Mouse (Mus musculus) B cell, adult 62 days (primary cell): ENCODE results near the gene Wdr20rt. TPM values are rescaled to one million over a fixed set of nuclear protein-coding genes. Genes with fewer than 3 reads are reported as not detected.

Source experiments
- total RNA-seq: library from RNA; stranded (reverse); gene quantifications from 4 replicates; pipeline ENCODE4 v1.2.4, GENCODE M21; 2023

Wdr20rt gene
- not detected in 4 replicates for total RNA-seq

GRCm38 (mm10) chr12:65225467-65225945 is at the start of gene Wdr20rt:
Gene Wdr20rt, plus strand, starts transcription at chr12:65225517.

Other genes with a start within 250 kb of the Wdr20rt start
- 144 to 153 TPM (median 150 TPM) in 4 replicates for gene Prpf39, start 189.2 kb upstream of the Wdr20rt start, total RNA-seq
- 73.2 to 84.5 TPM (median 81.5 TPM) in 4 replicates for gene Fkbp3, start 151.5 kb upstream of the Wdr20rt start, total RNA-seq
- gene Fancm, start 149.9 kb upstream of the Wdr20rt start, total RNA-seq, result 19.8 to 25.9 TPM (median 22.3 TPM) in 4 replicates
- gene Mis18bp1, start 52.9 kb upstream of the Wdr20rt start, total RNA-seq, result 2.2 to 3.9 TPM (median 2.8 TPM) in 4 replicates